In genomic region chr10:122752950-122753923, GRCm38 (mm10) we compare ENCODE assay signal across 10 mouse cellular contexts.
DNase-seq lines count a peak whose midpoint lies in the region; ATAC-seq and TF ChIP-seq lines count a peak whose summit lies in the region.
"Had no signal": no experiment of that assay in that cellular context is flagged by ENCODE, and none has a peak within 500 bp of the region (broad histone marks: within the 10 kb centered on the region; RNA-seq: fewer than 3 reads in every experiment).

No protein-coding gene starts in this region.

- 20% methylated on average over 17 of the region's 17 CpGs for WGBS in forebrain, embryonic 12.5 days
- WGBS in forebrain, embryonic 16.5 days, result 14% methylated on average over 17 of the region's 17 CpGs
- 34% methylated on average over 17 of the region's 17 CpGs for WGBS in hindbrain, embryonic 10.5 days
- 32% methylated on average over 17 of the region's 17 CpGs for WGBS in hindbrain, embryonic 13.5 days
- WGBS in midbrain, embryonic 11.5 days, result 33% methylated on average over 17 of the region's 17 CpGs
- 39% methylated on average over 17 of the region's 17 CpGs for WGBS in midbrain, embryonic 10.5 days
- 22% methylated on average over 17 of the region's 17 CpGs for WGBS in midbrain, postnatal 0 days

- no peaks in the 10 kb centered on the region for H3K36me3 ChIP-seq in forebrain, embryonic 12.5 days (replicated peaks)
- no peaks in the 10 kb centered on the region for H3K36me3 ChIP-seq in forebrain, embryonic 16.5 days (ENCODE audit: control insufficient read depth, insufficient read depth)
- H3K36me3 ChIP-seq in hindbrain, embryonic 10.5 days, result no peaks in the 10 kb centered on the region
- no peaks in the 10 kb centered on the region for H3K36me3 ChIP-seq in hindbrain, embryonic 13.5 days
- no peaks in the 10 kb centered on the region for H3K36me3 ChIP-seq in midbrain, embryonic 11.5 days (ENCODE audit: control insufficient read depth, insufficient read depth, low read length)
- H3K36me3 ChIP-seq in midbrain, embryonic 10.5 days, result no peaks in the 10 kb centered on the region
- no peaks in the 10 kb centered on the region for H3K36me3 ChIP-seq in midbrain, postnatal 0 days (ENCODE audit: insufficient read depth, low read length)

- H3K4me3 ChIP-seq in forebrain, embryonic 12.5 days (replicated peaks), result no peak overlapping the region
- no peak overlapping the region for H3K4me3 ChIP-seq in forebrain, embryonic 16.5 days (replicated peaks; ENCODE audit: low read length)
- no peak overlapping the region for H3K4me3 ChIP-seq in hindbrain, embryonic 10.5 days
- no peak overlapping the region for H3K4me3 ChIP-seq in hindbrain, embryonic 13.5 days
- H3K4me3 ChIP-seq in midbrain, embryonic 11.5 days (ENCODE audit: low read depth, low read length), result no peak overlapping the region
- H3K4me3 ChIP-seq in midbrain, embryonic 10.5 days, result no peak overlapping the region
- H3K4me3 ChIP-seq in midbrain, postnatal 0 days (ENCODE audit: low read depth, low read length), result no peak overlapping the region

- H3K9me3 ChIP-seq in forebrain, embryonic 12.5 days, result 0 out of 2 replicates have a peak, but pooled peaks cover 3% of the 10 kb centered on the region
- H3K9me3 ChIP-seq in forebrain, embryonic 16.5 days (ENCODE audit: control insufficient read depth, low read length), result no peaks in the 10 kb centered on the region
- no peaks in the 10 kb centered on the region for H3K9me3 ChIP-seq in hindbrain, embryonic 10.5 days
- no peaks in the 10 kb centered on the region for H3K9me3 ChIP-seq in hindbrain, embryonic 13.5 days
- no peaks in the 10 kb centered on the region for H3K9me3 ChIP-seq in midbrain, embryonic 11.5 days (ENCODE audit: control insufficient read depth, low read length)
- H3K9me3 ChIP-seq in midbrain, embryonic 10.5 days (replicated peaks), result no peaks in the 10 kb centered on the region
- H3K9me3 ChIP-seq in midbrain, postnatal 0 days (ENCODE audit: low read length), result no peaks in the 10 kb centered on the region

- peaks cover 14% of the 10 kb centered on the region for H3K4me1 ChIP-seq in forebrain, embryonic 12.5 days
- H3K4me1 ChIP-seq in forebrain, embryonic 16.5 days (replicated peaks; ENCODE audit: control insufficient read depth, insufficient read depth, low read length), result peaks cover 13% of the 10 kb centered on the region
- H3K4me1 ChIP-seq in hindbrain, embryonic 10.5 days (replicated peaks), result peaks cover 26% of the 10 kb centered on the region
- H3K4me1 ChIP-seq in hindbrain, embryonic 13.5 days (replicated peaks), result peaks cover 19% of the 10 kb centered on the region
- peaks cover 7% of the 10 kb centered on the region; the same call in 1 of the 2 replicates for H3K4me1 ChIP-seq in midbrain, embryonic 11.5 days (ENCODE audit: control insufficient read depth, insufficient read depth, low read length)
- H3K4me1 ChIP-seq in midbrain, embryonic 10.5 days, result peaks cover 20% of the 10 kb centered on the region
- H3K4me1 ChIP-seq in midbrain, postnatal 0 days (ENCODE audit: insufficient read depth, low read length), result 0 out of 2 replicates have a peak, but pooled peaks cover 5% of the 10 kb centered on the region

- no peak for TF ChIP-seq CTCF in midbrain, postnatal 0 days (IDR thresholded peaks at IDR 0.05)

- H3K4me2 ChIP-seq in forebrain, embryonic 12.5 days, result peak overlapping the region; percentile 0; the same call in 1 of the 2 replicates
- no peak overlapping the region for H3K4me2 ChIP-seq in forebrain, embryonic 16.5 days (ENCODE audit: low read length)
- H3K4me2 ChIP-seq in hindbrain, embryonic 13.5 days, result no peak overlapping the region
- H3K4me2 ChIP-seq in midbrain, embryonic 11.5 days, result no peak overlapping the region
- 0 out of 2 replicates have a peak overlapping the region, but pooled peaks have one; percentile 0 for H3K4me2 ChIP-seq in midbrain, postnatal 0 days (ENCODE audit: low read depth, low read length, poor library complexity, severe bottlenecking)

- H3K27ac ChIP-seq in forebrain, embryonic 12.5 days, result no peak overlapping the region
- H3K27ac ChIP-seq in forebrain, embryonic 16.5 days (ENCODE audit: low read length), result no peak overlapping the region
- peak overlapping the region; percentile 26; the same call in 1 of the 2 replicates for H3K27ac ChIP-seq in hindbrain, embryonic 10.5 days
- H3K27ac ChIP-seq in hindbrain, embryonic 13.5 days, result no peak overlapping the region
- H3K27ac ChIP-seq in midbrain, embryonic 11.5 days (ENCODE audit: low read depth, low read length), result no peak overlapping the region
- H3K27ac ChIP-seq in midbrain, embryonic 10.5 days (replicated peaks), result no peak overlapping the region
- no peak overlapping the region for H3K27ac ChIP-seq in midbrain, postnatal 0 days (ENCODE audit: low read depth, low read length)

- H3K27me3 ChIP-seq in forebrain, embryonic 12.5 days, result no peaks in the 10 kb centered on the region
- no peaks in the 10 kb centered on the region for H3K27me3 ChIP-seq in forebrain, embryonic 16.5 days (replicated peaks; ENCODE audit: control insufficient read depth, insufficient read depth, low read length)
- H3K27me3 ChIP-seq in hindbrain, embryonic 10.5 days (ENCODE audit: insufficient read depth, poor library complexity, severe bottlenecking), result no peaks in the 10 kb centered on the region
- no peaks in the 10 kb centered on the region for H3K27me3 ChIP-seq in hindbrain, embryonic 13.5 days
- H3K27me3 ChIP-seq in midbrain, embryonic 11.5 days (ENCODE audit: control insufficient read depth, insufficient read depth, low read length), result no peaks in the 10 kb centered on the region
- peaks cover 3% of the 10 kb centered on the region; the same call in 1 of the 2 replicates for H3K27me3 ChIP-seq in midbrain, embryonic 10.5 days (ENCODE audit: low read depth, poor library complexity, severe bottlenecking)
- H3K27me3 ChIP-seq in midbrain, postnatal 0 days (ENCODE audit: insufficient read depth, low read length), result no peaks in the 10 kb centered on the region

- no peak for DNase-seq in hindbrain, embryonic 10.5 days (ENCODE audit: low spot score)
- DNase-seq in midbrain, embryonic 11.5 days (ENCODE audit: low spot score, missing footprints), result peak; percentile 85
- DNase-seq in midbrain, embryonic 10.5 days (ENCODE audit: low spot score), result no peak
- no peak for DNase-seq in midbrain, postnatal 0 days (ENCODE audit: low spot score)
- no peak for DNase-seq in adrenal gland, adult 2 months
- DNase-seq: cerebellum, adult 11 months; thymus, postnatal 14 days had no signal

- H3K9ac ChIP-seq in forebrain, embryonic 12.5 days, result no peak overlapping the region
- no peak overlapping the region; the same call in 1 of the 2 replicates for H3K9ac ChIP-seq in forebrain, embryonic 16.5 days (replicated peaks; ENCODE audit: low read depth, low read length)
- H3K9ac ChIP-seq in hindbrain, embryonic 13.5 days, result no peak overlapping the region
- no peak overlapping the region for H3K9ac ChIP-seq in midbrain, embryonic 11.5 days (ENCODE audit: low read length)
- H3K9ac ChIP-seq in midbrain, postnatal 0 days (replicated peaks; ENCODE audit: low read length, poor library complexity, severe bottlenecking), result no peak overlapping the region

- no peak; the same call in 1 of the 2 replicates for ATAC-seq in forebrain, embryonic 12.5 days (ENCODE audit: low FRiP score)
- ATAC-seq in forebrain, embryonic 16.5 days, result no peak
- no peak for ATAC-seq in hindbrain, embryonic 13.5 days (ENCODE audit: low FRiP score)
- ATAC-seq in midbrain, embryonic 11.5 days (ENCODE audit: low FRiP score), result peak; percentile 35; the same call in 1 of the 2 replicates
- ATAC-seq in midbrain, postnatal 0 days (ENCODE audit: low FRiP score), result no peak

Comparison
In these comparisons a context has a peak if more than half of its experiments do, and no peak if none do; other contexts are left out.
1. H3K4me2 ChIP-seq: peak in forebrain, embryonic 12.5 days (single experiment) and midbrain, postnatal 0 days (single experiment); none in forebrain, embryonic 16.5 days (single experiment), hindbrain, embryonic 13.5 days (single experiment) and midbrain, embryonic 11.5 days (single experiment).